In genomic region chr19:55857328-55857727, GRCm38 (mm10) we compare ENCODE assay signal across 23 mouse cellular contexts.
DNase-seq lines count a peak whose midpoint lies in the region; ATAC-seq and TF ChIP-seq lines count a peak whose summit lies in the region.
"Had no signal": no experiment of that assay in that cellular context is flagged by ENCODE, and none has a peak within 500 bp of the region (broad histone marks: within the 10 kb centered on the region; RNA-seq: fewer than 3 reads in every experiment).

No protein-coding gene starts in this region.

- in situ Hi-C loops in CH12.LX (cut with MboI; ENCODE audit: low pct_ligation_motif_present, low pct_unique_long_range_greater_than_20kb, low sequenced_read_pairs) = no loop called here

- TF ChIP-seq RAD21 in CH12.LX (IDR thresholded peaks at IDR 0.05; ENCODE audit: low read depth, low read length) = peak; percentile 33

- dilution Hi-C loops in CH12.LX (cut with MboI; ENCODE audit: extremely low pct_ligation_motif_present, extremely low pct_unique_long_range_greater_than_20kb, low sequenced_read_pairs) = no loop called here

- peaks cover 11% of the 10 kb centered on the region for H3K4me1 ChIP-seq in intestine, postnatal 0 days (replicated peaks; ENCODE audit: control insufficient read depth, insufficient read depth, low read length)
- peaks cover 40% of the 10 kb centered on the region for H3K4me1 ChIP-seq in intestine, embryonic 16.5 days (ENCODE audit: control insufficient read depth, insufficient read depth, low read length)
- peaks cover 18% of the 10 kb centered on the region for H3K4me1 ChIP-seq in liver, postnatal 0 days (ENCODE audit: insufficient read depth)
- peaks cover 9 to 15% of the 10 kb centered on the region in 2 experiments for H3K4me1 ChIP-seq in CH12.LX (ENCODE audit: control insufficient read depth in 1 of 2, insufficient read depth in 2 of 2)
- H3K4me1 ChIP-seq in stomach, postnatal 0 days (replicated peaks; ENCODE audit: control insufficient read depth, insufficient read depth) = no peaks in the 10 kb centered on the region; the same call in 1 of the 2 replicates

- no peak overlapping the region for H3K4me2 ChIP-seq in intestine, postnatal 0 days (replicated peaks; ENCODE audit: low read depth)
- H3K4me2 ChIP-seq in intestine, embryonic 16.5 days (ENCODE audit: low read depth, low read length) = no peak overlapping the region
- H3K4me2 ChIP-seq in liver, postnatal 0 days (ENCODE audit: low read depth, low read length) = no peak overlapping the region
- no peak overlapping the region for H3K4me2 ChIP-seq in CH12.LX (ENCODE audit: insufficient read depth, low read depth, poor library complexity, severe bottlenecking)
- H3K4me2 ChIP-seq in stomach, postnatal 0 days (replicated peaks; ENCODE audit: low read depth) = no peak overlapping the region
- H3K4me2 ChIP-seq: forebrain, embryonic 13.5 days; heart, embryonic 11.5 days; neural tube, embryonic 13.5 days; stomach, embryonic 15.5 days had no signal

- H3K9me3 ChIP-seq in intestine, postnatal 0 days (ENCODE audit: control insufficient read depth) = no peaks in the 10 kb centered on the region
- no peaks in the 10 kb centered on the region for H3K9me3 ChIP-seq in intestine, embryonic 16.5 days (ENCODE audit: control insufficient read depth, low read length)
- no peaks in the 10 kb centered on the region for H3K9me3 ChIP-seq in liver, postnatal 0 days (ENCODE audit: low read length)
- H3K9me3 ChIP-seq in CH12.LX (replicated peaks; ENCODE audit: low read length) = no peaks in the 10 kb centered on the region
- no peaks in the 10 kb centered on the region for H3K9me3 ChIP-seq in stomach, postnatal 0 days (ENCODE audit: control insufficient read depth, low read length)
- H3K9me3 ChIP-seq: forebrain, embryonic 13.5 days; neural tube, embryonic 13.5 days; stomach, embryonic 15.5 days had no signal

- ATAC-seq in intestine, postnatal 0 days = no peak
- no peak for ATAC-seq in intestine, embryonic 16.5 days
- ATAC-seq in liver, postnatal 0 days = no peak
- no peak for ATAC-seq in stomach, postnatal 0 days (ENCODE audit: low FRiP score, low TSS enrichment)
- ATAC-seq: forebrain, embryonic 13.5 days; hindbrain, postnatal 0 days had no signal

- H3K79me2 ChIP-seq in CH12.LX (replicated peaks; ENCODE audit: control insufficient read depth, extremely low read depth, insufficient read depth, poor library complexity, severe bottlenecking) = no peaks in the 10 kb centered on the region

- H3K4me3 ChIP-seq in intestine, postnatal 0 days (ENCODE audit: low read depth, low read length) = no peak overlapping the region
- H3K4me3 ChIP-seq in intestine, embryonic 16.5 days (ENCODE audit: low read length) = no peak overlapping the region
- H3K4me3 ChIP-seq in liver, postnatal 0 days (ENCODE audit: low read depth, low read length) = no peak overlapping the region
- no peak overlapping the region for H3K4me3 ChIP-seq in CH12.LX (replicated peaks in 1 of 3; ENCODE audit: low read depth in 2 of 3, low read length in 2 of 3, poor library complexity in 1 of 3)
- no peak overlapping the region for H3K4me3 ChIP-seq in stomach, postnatal 0 days (ENCODE audit: low read depth, low read length)
- H3K4me3 ChIP-seq: forebrain, embryonic 13.5 days; myocyte; neural tube, embryonic 13.5 days; stomach, embryonic 15.5 days had no signal

- peak; percentile 46 for TF ChIP-seq CTCF in intestine, postnatal 0 days (IDR thresholded peaks at IDR 0.05; ENCODE audit: low read depth)
- TF ChIP-seq CTCF in liver, postnatal 0 days (IDR thresholded peaks at IDR 0.05; ENCODE audit: low read depth) = peak; percentile 47
- peak in 1 of 2 experiments; percentile 38; a peak in 2 of 4 replicates for TF ChIP-seq CTCF in CH12.LX (conservative IDR thresholded peaks at IDR 0.05 in 1 of 2, IDR thresholded peaks at IDR 0.05 in 1 of 2; ENCODE audit: low read depth in 2 of 2, low read length in 2 of 2)
- peak; percentile 60 for TF ChIP-seq CTCF in stomach, postnatal 0 days (IDR thresholded peaks at IDR 0.05; ENCODE audit: low read depth)

- no peak for TF ChIP-seq EP300 in liver, postnatal 0 days (IDR thresholded peaks at IDR 0.05; ENCODE audit: low read depth)
- no peak for TF ChIP-seq EP300 in CH12.LX (IDR thresholded peaks at IDR 0.05; ENCODE audit: low read length)
- TF ChIP-seq EP300 in stomach, postnatal 0 days (optimal IDR thresholded peaks at IDR 0.05) = no peak

- H3K27me3 ChIP-seq in intestine, postnatal 0 days (replicated peaks; ENCODE audit: control insufficient read depth, insufficient read depth, low read length) = no peaks in the 10 kb centered on the region
- no peaks in the 10 kb centered on the region for H3K27me3 ChIP-seq in intestine, embryonic 16.5 days (replicated peaks; ENCODE audit: control insufficient read depth, insufficient read depth, low read length)
- no peaks in the 10 kb centered on the region for H3K27me3 ChIP-seq in liver, postnatal 0 days (ENCODE audit: insufficient read depth, low read length)
- peaks cover 93% of the 10 kb centered on the region for H3K27me3 ChIP-seq in CH12.LX (replicated peaks)
- no peaks in the 10 kb centered on the region for H3K27me3 ChIP-seq in stomach, postnatal 0 days (ENCODE audit: control insufficient read depth, insufficient read depth, low read length)
- H3K27me3 ChIP-seq: forebrain, embryonic 13.5 days; neural tube, embryonic 13.5 days; stomach, embryonic 15.5 days had no signal

- DNase-seq in liver, postnatal 0 days = no peak
- no peak for DNase-seq in liver
- DNase-seq in CH12.LX (ENCODE audit: extremely low read depth) = no peak
- DNase-seq in stomach, postnatal 0 days (ENCODE audit: low spot score) = no peak
- DNase-seq in thymus, postnatal 25 days = no peak
- DNase-seq: adrenal gland, postnatal 10 days; cerebellum, adult 8-10 months; cerebellum, postnatal 36 days; heart, postnatal 14 days; kidney, adult 11 months; kidney, postnatal 14 days; midbrain, embryonic 14.5 days; retina, postnatal 1 day; right cerebral cortex, postnatal 25 days; thymus, adult 18-20 months had no signal

- no peaks in the 10 kb centered on the region for H3K36me3 ChIP-seq in intestine, postnatal 0 days (ENCODE audit: control insufficient read depth, insufficient read depth)
- H3K36me3 ChIP-seq in intestine, embryonic 16.5 days (ENCODE audit: control insufficient read depth, insufficient read depth, low read length) = no peaks in the 10 kb centered on the region
- H3K36me3 ChIP-seq in liver, postnatal 0 days (replicated peaks; ENCODE audit: insufficient read depth, low read length) = no peaks in the 10 kb centered on the region
- no peaks in the 10 kb centered on the region for H3K36me3 ChIP-seq in CH12.LX (replicated peaks in 1 of 2; ENCODE audit: control insufficient read depth in 1 of 2, insufficient read depth in 1 of 2, low read length in 1 of 2)
- H3K36me3 ChIP-seq in stomach, postnatal 0 days (ENCODE audit: control insufficient read depth, insufficient read depth, low read length) = no peaks in the 10 kb centered on the region
- H3K36me3 ChIP-seq: neural tube, embryonic 13.5 days; stomach, embryonic 15.5 days had no signal

- no peak overlapping the region for H3K27ac ChIP-seq in intestine, postnatal 0 days (ENCODE audit: low read depth, low read length)
- H3K27ac ChIP-seq in intestine, embryonic 16.5 days (ENCODE audit: low read length) = no peak overlapping the region
- no peak overlapping the region for H3K27ac ChIP-seq in liver, postnatal 0 days (ENCODE audit: low read depth)
- no peak overlapping the region for H3K27ac ChIP-seq in CH12.LX (ENCODE audit: insufficient read depth, low read depth)
- no peak overlapping the region for H3K27ac ChIP-seq in stomach, postnatal 0 days (replicated peaks)
- H3K27ac ChIP-seq: forebrain, embryonic 13.5 days; hindbrain, postnatal 0 days; neural tube, embryonic 13.5 days; stomach, embryonic 15.5 days had no signal

- H3K9ac ChIP-seq in intestine, postnatal 0 days (ENCODE audit: low read depth, low read length) = no peak overlapping the region
- no peak overlapping the region for H3K9ac ChIP-seq in intestine, embryonic 16.5 days (ENCODE audit: low read depth, low read length)
- H3K9ac ChIP-seq in liver, postnatal 0 days (replicated peaks) = no peak overlapping the region
- no peak overlapping the region for H3K9ac ChIP-seq in CH12.LX (ENCODE audit: insufficient read depth, low read depth)
- no peak overlapping the region for H3K9ac ChIP-seq in stomach, postnatal 0 days (ENCODE audit: low read length)
- H3K9ac ChIP-seq: forebrain, embryonic 13.5 days; neural tube, embryonic 13.5 days; stomach, embryonic 15.5 days had no signal

- 84% methylated on average over 4 of the region's 4 CpGs for WGBS in intestine, postnatal 0 days
- WGBS in intestine, embryonic 16.5 days = 86% methylated on average over 4 of the region's 4 CpGs
- WGBS in liver, postnatal 0 days (ENCODE audit: insufficient replicate concordance) = 73% methylated on average over 4 of the region's 4 CpGs
- WGBS in stomach, postnatal 0 days = 81% methylated on average over 4 of the region's 4 CpGs

- no peak for TF ChIP-seq POLR2A in CH12.LX (IDR thresholded peaks at IDR 0.05; ENCODE audit: low read depth, low read length)

TF ChIP-seq in CH12.LX, 34 proteins besides CTCF, POLR2A, EP300 and RAD21:
- TF ChIP-seq MAZ (IDR thresholded peaks at IDR 0.05; ENCODE audit: low read depth, low read length) (no peak), SMC3 (IDR thresholded peaks at IDR 0.05; ENCODE audit: low read depth, low read length) (peak; percentile 25; the same call in 1 of the 2 replicates)
